Comparison of ENCODE assay signal across 15 mouse cellular contexts in genomic region chr15:8586822-8587281, GRCm38 (mm10).
A peak's percentile ranks its signal among the peaks of the same experiment; 100 is the strongest.
DNase-seq lines count a peak whose midpoint lies in the region; ATAC-seq lines count a peak whose summit lies in the region.
"Had no signal": no experiment of that assay in that cellular context is flagged by ENCODE, and none has a peak within 500 bp of the region (broad histone marks: within the 10 kb centered on the region; RNA-seq: fewer than 3 reads in every experiment).

No protein-coding gene starts in this region.

- 0 out of 2 replicates have a peak, but pooled peaks have one; percentile 45 for ATAC-seq in midbrain, embryonic 12.5 days (ENCODE audit: low FRiP score, low read depth)
- no peak for ATAC-seq in midbrain, embryonic 15.5 days (replicated peaks)
- ATAC-seq in limb, embryonic 12.5 days (ENCODE audit: insufficient number of reproducible peaks, insufficient read depth, low FRiP score, low TSS enrichment, low read depth): peak; percentile 54; the same call in 1 of the 2 replicates
- ATAC-seq: inflammation-experienced regulatory T-cells, adult 6 months had no signal

- DNase-seq in cerebellum, postnatal 10 days: peak; percentile 75 to 78
- no peak for DNase-seq in cerebellum, adult 18-20 months
- peak; percentile 71 for DNase-seq in skeletal muscle tissue, adult 2 months (ENCODE audit: low read depth, low spot score)
- DNase-seq in testis, postnatal 10 days (ENCODE audit: low spot score): no peak
- DNase-seq in right cerebral cortex, adult 2 months (ENCODE audit: low spot score in 2 of 2): no peak
- DNase-seq: cerebellum, adult 9-11 months; liver, embryonic 13.5 days; right cerebral cortex, postnatal 4 days; thymus, postnatal 4 days had no signal

- WGBS in midbrain, embryonic 12.5 days: 74% methylated on average over 9 of the region's 9 CpGs
- 69% methylated on average over 9 of the region's 9 CpGs for WGBS in midbrain, embryonic 15.5 days
- WGBS in limb, embryonic 12.5 days: 52% methylated on average over 9 of the region's 9 CpGs

- H3K4me1 ChIP-seq in midbrain, embryonic 12.5 days: no peaks in the 10 kb centered on the region
- no peaks in the 10 kb centered on the region; the same call in 1 of the 2 replicates for H3K4me1 ChIP-seq in midbrain, embryonic 15.5 days
- peaks cover 5% of the 10 kb centered on the region for H3K4me1 ChIP-seq in limb, embryonic 12.5 days (replicated peaks)
- H3K4me1 ChIP-seq: liver, embryonic 13.5 days; stomach, embryonic 15.5 days had no signal

- no peak overlapping the region for H3K27ac ChIP-seq in midbrain, embryonic 12.5 days (replicated peaks)
- H3K27ac ChIP-seq in midbrain, embryonic 15.5 days: no peak overlapping the region
- peak overlapping the region; percentile 41; the same call in 1 of the 2 replicates for H3K27ac ChIP-seq in limb, embryonic 12.5 days
- H3K27ac ChIP-seq: kidney, postnatal 0 days; liver, embryonic 13.5 days; stomach, embryonic 15.5 days had no signal

- H3K9ac ChIP-seq in midbrain, embryonic 12.5 days (replicated peaks): no peak overlapping the region
- H3K9ac ChIP-seq in midbrain, embryonic 15.5 days: no peak overlapping the region
- 0 out of 2 replicates have a peak overlapping the region, but pooled peaks have one; percentile 9 for H3K9ac ChIP-seq in limb, embryonic 12.5 days (replicated peaks)
- H3K9ac ChIP-seq: liver, embryonic 13.5 days; stomach, embryonic 15.5 days had no signal

- H3K9me3 ChIP-seq in midbrain, embryonic 12.5 days: no peaks in the 10 kb centered on the region
- H3K9me3 ChIP-seq in midbrain, embryonic 15.5 days: no peaks in the 10 kb centered on the region
- H3K9me3 ChIP-seq in limb, embryonic 12.5 days: no peaks in the 10 kb centered on the region
- H3K9me3 ChIP-seq: liver, embryonic 13.5 days; stomach, embryonic 15.5 days had no signal

- H3K4me3 ChIP-seq in midbrain, embryonic 12.5 days: no peak overlapping the region
- no peak overlapping the region for H3K4me3 ChIP-seq in midbrain, embryonic 15.5 days
- H3K4me3 ChIP-seq in limb, embryonic 12.5 days (replicated peaks): no peak overlapping the region
- H3K4me3 ChIP-seq: liver, embryonic 13.5 days; stomach, embryonic 15.5 days had no signal

- H3K4me2 ChIP-seq in midbrain, embryonic 12.5 days (replicated peaks): no peak overlapping the region
- H3K4me2 ChIP-seq in midbrain, embryonic 15.5 days: no peak overlapping the region
- no peak overlapping the region for H3K4me2 ChIP-seq in limb, embryonic 12.5 days
- H3K4me2 ChIP-seq: liver, embryonic 13.5 days; stomach, embryonic 15.5 days had no signal

- H3K36me3 ChIP-seq in midbrain, embryonic 12.5 days: no peaks in the 10 kb centered on the region
- no peaks in the 10 kb centered on the region for H3K36me3 ChIP-seq in midbrain, embryonic 15.5 days (replicated peaks)
- H3K36me3 ChIP-seq in limb, embryonic 12.5 days: no peaks in the 10 kb centered on the region
- H3K36me3 ChIP-seq: liver, embryonic 13.5 days; stomach, embryonic 15.5 days had no signal

- no peaks in the 10 kb centered on the region for H3K27me3 ChIP-seq in midbrain, embryonic 12.5 days
- no peaks in the 10 kb centered on the region for H3K27me3 ChIP-seq in midbrain, embryonic 15.5 days (replicated peaks)
- no peaks in the 10 kb centered on the region for H3K27me3 ChIP-seq in limb, embryonic 12.5 days
- H3K27me3 ChIP-seq: liver, embryonic 13.5 days; stomach, embryonic 15.5 days had no signal

Comparison
In these comparisons a context has a peak if more than half of its experiments do, and no peak if none do; other contexts are left out.
1. DNase-seq: peak in cerebellum, postnatal 10 days (2 of 2) and skeletal muscle tissue, adult 2 months (single experiment); none in cerebellum, adult 18-20 months (0 of 2), testis, postnatal 10 days (single experiment) and right cerebral cortex, adult 2 months (0 of 2).